Mouse (Mus musculus) midbrain, embryonic 12.5 days (tissue): ENCODE data around the gene Pyroxd1. TPM values are rescaled to one million over a fixed set of nuclear protein-coding genes. Genes with fewer than 3 reads are reported as not detected.

Experiments used
- ATAC-seq: fragments of 200-750 bp; cut with Nextera tagmentation; 2 replicates; pipeline ENCODE4 v1.8.0; 2017; ENCODE audit warnings: low read depth, moderate TSS enrichment, moderate library complexity; ENCODE audit not compliant: low FRiP score
- H3K27ac ChIP-seq: fragments of 300-500 bp; sonication (generic); replicated peaks from 2 replicates; pipeline ENCODE4 v1.5.1; 2016; ENCODE audit warnings: mild to moderate bottlenecking
- H3K27me3 ChIP-seq: fragments of 300-500 bp; sonication (generic); 2 replicates; pipeline ENCODE4 v1.6.1; 2016; ENCODE audit warnings: mild to moderate bottlenecking
- H3K36me3 ChIP-seq: fragments of 300-500 bp; sonication (generic); 2 replicates; pipeline ENCODE4 v1.6.1; 2016
- H3K4me1 ChIP-seq: fragments of 300-500 bp; sonication (generic); 2 replicates; pipeline ENCODE4 v1.6.1; 2016
- H3K4me2 ChIP-seq: fragments of 300-500 bp; sonication (generic); replicated peaks from 2 replicates; pipeline ENCODE4 v1.6.1; 2016; ENCODE audit warnings: mild to moderate bottlenecking, moderate library complexity
- H3K4me3 ChIP-seq: fragments of 300-500 bp; sonication (generic); 2 replicates; pipeline ENCODE4 v1.5.1; 2016; ENCODE audit warnings: mild to moderate bottlenecking
- H3K9ac ChIP-seq: fragments of 300-500 bp; sonication (generic); replicated peaks from 2 replicates; pipeline ENCODE4 v1.6.1; 2016; ENCODE audit warnings: mild to moderate bottlenecking, moderate library complexity
- H3K9me3 ChIP-seq: fragments of 300-500 bp; sonication (generic); 2 replicates; pipeline ENCODE4 v1.6.1; 2016; ENCODE audit warnings: mild to moderate bottlenecking
- WGBS: fragments of 180-500 bp; shearing (Covaris S2); methylation state at CpG from one replicate; pipeline ENCODE4 v1.1.7; 2016; 5-methylcytosine and 5-hydroxymethylcytosine counted together
- polyA plus RNA-seq: library from polyadenylated mRNA; unstranded; fragments of >200 nt; fragmentation: Nextera tagmentation; extraction: Ambion mirVana; gene quantifications from 2 replicates; pipeline ENCODE4 v1.2.1, GENCODE M21; 2016

Gene Pyroxd1
- 25.7 and 25.9 TPM in 2 replicates for polyA plus RNA-seq

GRCm38 (mm10) chr6:142345440-142346038, at the start of gene Pyroxd1:
Gene Pyroxd1, plus strand, starts transcription at chr6:142345654.
- no peaks in the 10 kb centered on the region for H3K27me3 ChIP-seq
- ATAC-seq = peak; percentile 95
- peak within 1 kb of the TSS; percentile 80 for H3K4me3 ChIP-seq
- peak within 1 kb of the TSS; percentile 68 for H3K9ac ChIP-seq
- peaks cover 20% of the 10 kb centered on the region for H3K36me3 ChIP-seq
- peak within 1 kb of the TSS; percentile 56 for H3K4me2 ChIP-seq
- WGBS = under 1% methylated on average over 48 of the region's 48 CpGs
- H3K27ac ChIP-seq = peak within 1 kb of the TSS; percentile 76
- peaks cover 7% of the 10 kb centered on the region for H3K4me1 ChIP-seq
- H3K9me3 ChIP-seq = no peaks in the 10 kb centered on the region

DNA sequence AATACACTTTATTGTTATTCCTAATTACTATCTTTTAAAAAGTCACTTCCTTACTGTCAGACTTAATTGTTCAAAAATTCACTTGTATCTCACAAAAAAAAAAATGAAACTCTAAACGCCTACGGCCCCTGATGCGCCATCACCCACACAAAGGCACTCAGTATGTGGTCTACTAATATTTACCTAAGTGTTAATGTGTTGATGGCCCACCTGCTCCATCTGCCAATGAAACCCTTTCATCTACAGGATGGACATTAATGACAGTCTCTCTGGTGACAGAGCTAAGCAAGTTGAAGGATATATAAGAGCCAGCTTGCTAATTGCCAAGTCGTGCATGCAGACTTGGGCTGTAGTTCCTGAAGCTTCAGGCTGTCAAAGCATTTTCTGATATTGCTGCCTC, 47.4 kb upstream of the Pyroxd1 start, which contains the start of gene Iapp:
Iapp (plus strand) TSS at position 326 of the 400 bp plus-strand sequence.
- no peak within 1 kb of the TSS for H3K4me3 ChIP-seq
- no peak within 1 kb of the TSS for H3K9ac ChIP-seq
- H3K27me3 ChIP-seq = no peaks in the 10 kb centered on the region
- H3K27ac ChIP-seq = no peak within 1 kb of the TSS
- H3K4me2 ChIP-seq = no peak within 1 kb of the TSS
- 64% methylated on average over 4 of the region's 4 CpGs for WGBS
- H3K36me3 ChIP-seq = no peaks in the 10 kb centered on the region
- ATAC-seq = no peak
- no peaks in the 10 kb centered on the region for H3K4me1 ChIP-seq
- no peaks in the 10 kb centered on the region for H3K9me3 ChIP-seq

DNA sequence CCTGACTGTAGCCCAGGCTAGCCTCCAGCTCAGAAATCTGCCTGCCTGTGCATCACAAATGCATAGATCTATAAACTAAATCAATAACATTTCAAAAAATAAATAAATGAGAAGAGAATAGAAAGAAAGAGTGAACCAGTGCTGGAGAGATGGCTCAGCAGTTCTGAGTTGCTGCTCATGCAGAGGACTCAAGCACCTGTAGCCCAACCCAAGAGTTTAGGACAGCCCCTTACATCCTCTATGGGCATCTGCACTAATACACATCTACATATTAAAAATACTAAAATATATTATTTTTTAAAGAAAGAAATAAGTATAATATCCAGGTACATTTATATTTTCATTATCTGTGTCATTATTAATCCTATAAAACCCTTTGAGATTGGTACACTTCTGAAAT, 40.4 kb upstream of the Pyroxd1 start:
- Histone ChIP-seq H3K9me3 (peaks cover 3% of the 10 kb centered on the region; the same call in 1 of the 2 replicates), H3K4me3 (no peak overlapping the region), H3K36me3 (no peaks in the 10 kb centered on the region), H3K27ac (no peak overlapping the region), H3K27me3 (no peaks in the 10 kb centered on the region), H3K4me2 (no peak overlapping the region), H3K4me1 (no peaks in the 10 kb centered on the region), H3K9ac (no peak overlapping the region)
- no peak for ATAC-seq

GRCm38 (mm10) chr6:142314285-142314684, 31.2 kb upstream of the Pyroxd1 start:
- 85% methylated on average over 5 of the region's 5 CpGs for WGBS
- no peaks in the 10 kb centered on the region for H3K36me3 ChIP-seq
- H3K4me3 ChIP-seq = no peak overlapping the region
- no peak overlapping the region for H3K4me2 ChIP-seq
- no peaks in the 10 kb centered on the region for H3K27me3 ChIP-seq
- peaks cover 3% of the 10 kb centered on the region; the same call in 1 of the 2 replicates for H3K9me3 ChIP-seq
- no peak overlapping the region for H3K27ac ChIP-seq
- no peak for ATAC-seq
- H3K4me1 ChIP-seq = no peaks in the 10 kb centered on the region
- no peak overlapping the region for H3K9ac ChIP-seq

DNA sequence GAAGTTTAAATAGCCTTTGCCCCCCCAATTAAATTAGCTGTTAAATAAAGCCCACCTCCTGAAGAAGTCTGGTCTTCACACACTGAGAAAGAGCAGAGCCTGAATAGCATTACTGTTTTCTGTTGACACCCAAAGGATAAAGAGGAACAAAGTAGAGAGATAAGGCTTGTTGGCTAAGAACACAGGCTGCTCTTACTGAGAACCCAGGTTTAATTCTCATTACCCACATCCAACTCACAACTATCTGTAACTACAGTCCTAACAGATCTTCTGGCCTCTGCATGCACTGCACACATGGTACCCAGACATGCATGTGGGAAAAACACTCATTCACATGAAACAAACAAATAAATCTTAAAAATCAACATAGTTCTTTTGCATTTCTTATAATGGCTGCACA, 28.3 kb upstream of the Pyroxd1 start:
- Histone ChIP-seq H3K27me3 (no peaks in the 10 kb centered on the region), H3K27ac (no peak overlapping the region), H3K4me1 (no peaks in the 10 kb centered on the region), H3K9me3 (no peaks in the 10 kb centered on the region), H3K36me3 (no peaks in the 10 kb centered on the region), H3K4me2 (no peak overlapping the region), H3K4me3 (no peak overlapping the region), H3K9ac (no peak overlapping the region)
- ATAC-seq = no peak

DNA sequence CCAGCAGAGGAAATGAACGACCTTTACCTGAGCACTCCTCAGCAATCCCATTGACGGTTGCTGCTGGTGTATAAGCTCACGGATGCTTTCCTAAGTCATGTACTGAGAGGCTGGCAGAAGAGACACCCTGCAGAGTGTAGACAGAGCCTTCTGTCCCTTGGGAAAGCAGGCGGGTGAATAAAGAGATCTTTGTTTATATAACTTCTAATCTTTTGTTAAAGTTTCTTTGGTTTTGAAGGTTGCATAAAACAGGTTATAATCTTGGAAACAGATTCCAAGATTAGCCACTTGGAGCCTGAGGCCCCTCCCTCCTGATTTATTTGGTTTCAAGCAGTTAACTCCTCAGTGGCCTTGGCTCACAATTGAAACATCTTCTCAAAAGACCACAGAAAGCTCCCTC, 22.6 kb upstream of the Pyroxd1 start, which contains the start of gene Slco1a5:
Slco1a5 (minus strand) TSS at position 101 of the 400 bp plus-strand sequence.
- no peak within 1 kb of the TSS for H3K4me3 ChIP-seq
- H3K36me3 ChIP-seq = no peaks in the 10 kb centered on the region
- no peak within 1 kb of the TSS for H3K4me2 ChIP-seq
- 0 out of 2 replicates have a peak, but pooled peaks cover 3% of the 10 kb centered on the region for H3K4me1 ChIP-seq
- H3K9ac ChIP-seq = no peak within 1 kb of the TSS
- H3K27ac ChIP-seq = no peak within 1 kb of the TSS
- WGBS = 6% methylated on average over 4 of the region's 4 CpGs
- H3K27me3 ChIP-seq = no peaks in the 10 kb centered on the region
- no peaks in the 10 kb centered on the region for H3K9me3 ChIP-seq
- no peak for ATAC-seq

GRCm38 (mm10) chr6:142326598-142326997, 18.9 kb upstream of the Pyroxd1 start:
- 0 out of 2 replicates have a peak, but pooled peaks have one; percentile 36 for ATAC-seq
- Histone ChIP-seq H3K9me3 (no peaks in the 10 kb centered on the region), H3K4me2 (no peak overlapping the region), H3K4me1 (0 out of 2 replicates have a peak, but pooled peaks cover 3% of the 10 kb centered on the region), H3K36me3 (no peaks in the 10 kb centered on the region), H3K27me3 (no peaks in the 10 kb centered on the region), H3K4me3 (no peak overlapping the region), H3K27ac (no peak overlapping the region), H3K9ac (no peak overlapping the region)
- 75% methylated on average over 3 of the region's 3 CpGs for WGBS

DNA sequence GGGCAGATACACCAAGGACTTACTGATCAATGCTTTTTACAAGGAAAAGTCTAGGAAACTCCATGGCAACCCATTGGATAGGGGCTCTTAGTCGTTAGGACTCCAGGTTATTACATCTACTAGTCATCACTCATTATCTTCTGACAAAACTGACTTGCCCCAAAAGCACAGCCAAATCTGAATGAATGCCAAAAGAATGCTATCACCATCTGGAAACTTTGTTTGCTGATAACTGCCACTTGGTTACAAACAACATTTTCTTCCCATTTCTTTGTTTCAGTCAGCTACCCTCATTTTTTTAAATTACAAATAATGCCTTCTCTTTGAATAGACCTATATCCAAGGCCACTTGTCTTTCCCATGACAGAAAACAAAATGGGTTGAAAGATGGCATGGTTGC, 16.3 kb upstream of the Pyroxd1 start:
- Histone ChIP-seq H3K36me3 (no peaks in the 10 kb centered on the region), H3K4me2 (no peak overlapping the region), H3K9ac (no peak overlapping the region), H3K27me3 (no peaks in the 10 kb centered on the region), H3K4me3 (no peak overlapping the region), H3K27ac (no peak overlapping the region), H3K9me3 (no peaks in the 10 kb centered on the region), H3K4me1 (no peaks in the 10 kb centered on the region)
- WGBS = 78% methylated on average over 1 of the region's 1 CpGs
- no peak for ATAC-seq

- Histone ChIP-seq H3K9ac (no peak overlapping the region), H3K4me1 (no peaks in the 10 kb centered on the region), H3K4me2 (no peak overlapping the region), H3K27ac (no peak overlapping the region), H3K36me3 (no peaks in the 10 kb centered on the region), H3K4me3 (no peak overlapping the region), H3K9me3 (no peaks in the 10 kb centered on the region), H3K27me3 (no peaks in the 10 kb centered on the region)
- ATAC-seq = no peak
- WGBS = 68% methylated on average over 2 of the region's 2 CpGs
Measured at GRCm38 (mm10) chr6:142338961-142339360, 6.5 kb upstream of the Pyroxd1 start.

DNA sequence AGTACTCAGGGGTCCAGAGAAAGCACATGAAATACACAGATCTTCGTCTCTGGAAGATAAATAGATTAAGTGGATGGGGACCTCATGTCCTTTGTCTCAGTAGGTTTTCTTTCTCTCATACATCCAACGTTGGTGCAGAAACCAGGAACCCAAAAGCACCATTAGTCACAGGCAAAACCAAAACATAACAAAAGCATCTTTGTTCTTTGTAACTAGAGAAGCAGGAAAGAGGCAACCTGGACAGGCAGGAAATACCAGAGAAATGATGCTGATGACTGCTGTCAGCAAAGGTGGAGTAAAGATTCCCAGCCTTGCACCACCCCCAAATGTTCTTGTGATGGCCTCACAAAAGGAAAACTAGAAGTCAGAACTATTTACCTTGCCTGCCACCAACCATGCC, 5.9 kb upstream of the Pyroxd1 start:
- H3K4me2 ChIP-seq = no peak overlapping the region
- no peak overlapping the region for H3K27ac ChIP-seq
- H3K9me3 ChIP-seq = no peaks in the 10 kb centered on the region
- H3K36me3 ChIP-seq = no peaks in the 10 kb centered on the region
- H3K4me1 ChIP-seq = no peaks in the 10 kb centered on the region
- H3K4me3 ChIP-seq = no peak overlapping the region
- H3K27me3 ChIP-seq = no peaks in the 10 kb centered on the region
- H3K9ac ChIP-seq = no peak overlapping the region
- 62% methylated on average over 2 of the region's 2 CpGs for WGBS
- no peak for ATAC-seq

- Histone ChIP-seq H3K36me3 (peaks cover 2% of the 10 kb centered on the region; the same call in 1 of the 2 replicates), H3K27ac (no peak overlapping the region), H3K9ac (no peak overlapping the region), H3K4me2 (no peak overlapping the region), H3K9me3 (no peaks in the 10 kb centered on the region), H3K27me3 (no peaks in the 10 kb centered on the region), H3K4me3 (no peak overlapping the region), H3K4me1 (peaks cover 7% of the 10 kb centered on the region)
- no peak for ATAC-seq
- WGBS = 77% methylated on average over 2 of the region's 2 CpGs
Measured at GRCm38 (mm10) chr6:142343561-142343960, 1.9 kb upstream of the Pyroxd1 start.

- Histone ChIP-seq H3K9me3 (no peaks in the 10 kb centered on the region), H3K27ac (peak overlapping the region; percentile 76), H3K4me2 (peak overlapping the region; percentile 56), H3K4me3 (peak overlapping the region; percentile 80), H3K36me3 (peaks cover 28% of the 10 kb centered on the region), H3K27me3 (no peaks in the 10 kb centered on the region), H3K9ac (peak overlapping the region; percentile 68), H3K4me1 (peaks cover 7% of the 10 kb centered on the region)
- no peak for ATAC-seq
- WGBS = 60% methylated on average over 12 of the region's 12 CpGs
Measured at GRCm38 (mm10) chr6:142346181-142347110, 992 bp downstream of the Pyroxd1 start.
